Mouse (Mus musculus) stomach, postnatal 0 days (tissue): ENCODE data around the gene Cpne1.

Experiments used
- CTCF ChIP-seq: IDR thresholded peaks from 2 replicates; pipeline ENCODE4 v1.5.1; 2016; ENCODE audit warnings: antibody characterized with exemption, low read depth, mild to moderate bottlenecking, moderate library complexity
- EP300 ChIP-seq: optimal IDR thresholded peaks from 2 replicates; pipeline ENCODE3; 2016; ENCODE audit warnings: antibody characterized with exemption

DNA sequence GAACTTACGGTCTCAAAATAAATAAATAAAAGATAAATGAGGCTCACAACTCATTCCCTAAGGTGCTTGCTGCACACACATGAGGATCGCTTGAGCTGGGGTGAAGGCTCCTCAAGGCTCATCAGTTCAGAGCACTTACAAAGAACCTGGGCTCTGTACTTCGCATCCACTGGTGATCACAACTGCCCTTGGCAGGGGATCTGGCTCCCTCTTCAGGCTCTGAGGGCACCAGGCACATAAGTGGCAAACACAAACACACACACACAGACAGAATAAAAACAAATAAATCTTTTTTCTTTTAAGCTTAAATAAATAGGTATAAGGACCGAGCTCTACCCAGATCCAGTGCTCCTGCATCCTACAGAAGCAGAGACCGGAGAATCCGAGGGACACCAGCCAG, 23.9 kb upstream of the Cpne1 start:
- no peak for TF ChIP-seq EP300
- peak; percentile 59 for TF ChIP-seq CTCF
